Mouse (Mus musculus) kidney, embryonic 15.5 days (tissue): Measurements from ENCODE around the gene Tmem42. TPM values are rescaled to one million over a fixed set of nuclear protein-coding genes. Genes with fewer than 3 reads are reported as not detected.

ENCODE experiments used
- ATAC-seq: fragments of 200-750 bp; cut with Nextera tagmentation; replicated peaks from 2 replicates; pipeline ENCODE4 v1.8.0; 2017; ENCODE audit warnings: moderate TSS enrichment; ENCODE audit not compliant: low FRiP score
- H3K27ac ChIP-seq: fragments of 300-500 bp; sonication (generic); 2 replicates; pipeline ENCODE4 v1.5.1; 2015; ENCODE audit warnings: mild to moderate bottlenecking, inconsistent platforms
- H3K27me3 ChIP-seq: fragments of 300-500 bp; sonication (generic); 2 replicates; pipeline ENCODE4 v1.6.1; 2015; ENCODE audit warnings: inconsistent platforms
- H3K36me3 ChIP-seq: fragments of 300-500 bp; sonication (generic); 2 replicates; pipeline ENCODE4 v1.6.1; 2015; ENCODE audit warnings: inconsistent platforms
- H3K4me1 ChIP-seq: fragments of 300-500 bp; sonication (generic); 2 replicates; pipeline ENCODE4 v1.6.1; 2015; ENCODE audit warnings: inconsistent platforms
- H3K4me2 ChIP-seq: fragments of 300-500 bp; sonication (generic); 2 replicates; pipeline ENCODE4 v1.6.1; 2015; ENCODE audit warnings: moderate library complexity, mild to moderate bottlenecking, inconsistent platforms
- H3K4me3 ChIP-seq: fragments of 300-500 bp; sonication (generic); replicated peaks from 2 replicates; pipeline ENCODE4 v1.5.1; 2015; ENCODE audit warnings: mild to moderate bottlenecking, inconsistent platforms
- H3K9ac ChIP-seq: fragments of 300-500 bp; sonication (generic); 2 replicates; pipeline ENCODE4 v1.6.1; 2015; ENCODE audit warnings: mild to moderate bottlenecking, inconsistent platforms
- H3K9me3 ChIP-seq: fragments of 300-500 bp; sonication (generic); replicated peaks from 2 replicates; pipeline ENCODE4 v1.6.1; 2016; ENCODE audit warnings: inconsistent platforms
- WGBS: fragments of 180-500 bp; shearing (Covaris S2); methylation state at CpG from one replicate; pipeline ENCODE4 v1.1.7; 2015; ENCODE audit warnings: mixed read lengths; 5-methylcytosine and 5-hydroxymethylcytosine counted together
- polyA plus RNA-seq: library from polyadenylated mRNA; unstranded; fragments of >200 nt; fragmentation: Nextera tagmentation; extraction: Ambion mirVana; gene quantifications from 2 replicates; pipeline ENCODE4 v1.2.1, GENCODE M21; 2015

Gene Tmem42
- polyA plus RNA-seq, result 19.9 and 20.9 TPM in 2 replicates

DNA sequence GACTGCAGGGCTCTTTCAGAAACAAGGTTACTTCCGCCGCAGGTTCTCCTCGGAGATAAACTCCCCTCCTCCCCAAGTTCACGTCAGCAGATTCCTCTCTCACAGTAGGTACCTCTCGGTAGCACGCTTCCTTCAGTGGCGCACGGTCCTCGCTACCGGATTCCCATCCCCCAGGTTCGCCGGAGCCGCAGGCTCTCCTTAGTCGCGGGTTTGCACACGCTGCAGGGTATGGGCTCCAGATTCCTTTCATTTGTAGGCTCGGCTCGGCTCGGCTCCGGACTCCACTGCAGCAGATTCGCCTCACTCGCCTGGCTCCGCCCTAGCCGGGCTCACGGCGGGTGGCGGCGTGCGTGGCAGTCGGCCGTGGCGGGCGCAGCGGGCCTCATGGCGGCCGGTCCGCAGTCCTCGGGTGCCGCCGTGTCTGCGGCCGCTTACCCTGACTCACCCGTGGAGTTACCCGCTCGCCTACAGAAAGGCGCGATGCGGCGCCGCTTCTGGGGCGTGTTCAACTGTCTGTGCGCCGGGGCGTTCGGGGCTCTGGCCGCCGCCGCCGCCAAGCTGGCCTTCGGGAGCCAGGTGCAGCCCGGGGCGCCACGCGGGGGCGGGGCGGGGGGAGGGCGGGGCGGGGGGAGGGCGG is at the start of gene Tmem42:
Gene Tmem42, plus strand, starts transcription at position 332 of the 637 bp plus-strand sequence.
- Histone ChIP-seq H3K27ac (peak within 1 kb of the TSS; percentile 94), H3K4me1 (peaks cover 19% of the 10 kb centered on the region), H3K9me3 (no peaks in the 10 kb centered on the region), H3K4me3 (peak within 1 kb of the TSS; percentile 76), H3K36me3 (peaks cover 26% of the 10 kb centered on the region), H3K27me3 (no peaks in the 10 kb centered on the region), H3K9ac (peak within 1 kb of the TSS; percentile 73), H3K4me2 (peak within 1 kb of the TSS; percentile 82)
- WGBS, result under 1% methylated on average over 54 of the region's 69 CpGs
- peak; percentile 99 for ATAC-seq

- Histone ChIP-seq H3K9ac (no peak overlapping the region), H3K9me3 (no peaks in the 10 kb centered on the region), H3K27ac (no peak overlapping the region), H3K4me1 (no peaks in the 10 kb centered on the region), H3K36me3 (peaks cover 90% of the 10 kb centered on the region), H3K27me3 (no peaks in the 10 kb centered on the region), H3K4me3 (no peak overlapping the region), H3K4me2 (no peak overlapping the region)
- no peak for ATAC-seq
- WGBS, result 93% methylated on average over 10 of the region's 10 CpGs
These were observed 22.5 kb upstream of the Tmem42 start for GRCm38 (mm10) chr9:122998406-122999192.

DNA sequence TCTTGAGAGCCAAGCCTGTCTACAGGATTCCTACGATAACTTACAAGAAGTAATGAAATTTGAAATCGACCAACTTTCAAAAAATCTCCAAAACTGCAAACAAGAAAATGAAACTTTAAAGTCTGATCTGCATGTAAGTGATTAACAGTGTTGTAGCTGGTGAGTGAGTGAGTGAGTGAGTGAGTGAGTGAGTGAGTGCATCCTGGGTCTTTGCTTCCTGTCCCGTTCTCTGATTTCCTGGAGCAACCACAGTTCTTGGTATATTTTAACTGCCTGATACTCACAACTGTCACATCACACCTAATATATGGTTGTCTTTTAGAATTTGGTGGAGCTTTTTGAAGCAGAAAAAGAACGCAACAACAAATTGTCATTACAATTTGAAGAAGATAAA is 21.9 kb upstream of the Tmem42 start:
- no peak for ATAC-seq
- no peaks in the 10 kb centered on the region for H3K4me1 ChIP-seq
- H3K9me3 ChIP-seq, result no peaks in the 10 kb centered on the region
- H3K9ac ChIP-seq, result no peak overlapping the region
- no peak overlapping the region for H3K4me2 ChIP-seq
- 97% methylated on average over 4 of the region's 4 CpGs for WGBS
- H3K4me3 ChIP-seq, result no peak overlapping the region
- H3K27ac ChIP-seq, result no peak overlapping the region
- H3K36me3 ChIP-seq, result peaks cover 89% of the 10 kb centered on the region
- no peaks in the 10 kb centered on the region for H3K27me3 ChIP-seq

GRCm38 (mm10) chr9:123004718-123005117 is 16.4 kb upstream of the Tmem42 start:
- Histone ChIP-seq H3K9ac (no peak overlapping the region), H3K4me2 (no peak overlapping the region), H3K4me3 (no peak overlapping the region), H3K27me3 (no peaks in the 10 kb centered on the region), H3K27ac (no peak overlapping the region), H3K36me3 (peaks cover 94% of the 10 kb centered on the region), H3K9me3 (no peaks in the 10 kb centered on the region), H3K4me1 (no peaks in the 10 kb centered on the region)
- no peak for ATAC-seq
- no CpG with 5 or more reads among the region's 2 CpGs for WGBS

DNA sequence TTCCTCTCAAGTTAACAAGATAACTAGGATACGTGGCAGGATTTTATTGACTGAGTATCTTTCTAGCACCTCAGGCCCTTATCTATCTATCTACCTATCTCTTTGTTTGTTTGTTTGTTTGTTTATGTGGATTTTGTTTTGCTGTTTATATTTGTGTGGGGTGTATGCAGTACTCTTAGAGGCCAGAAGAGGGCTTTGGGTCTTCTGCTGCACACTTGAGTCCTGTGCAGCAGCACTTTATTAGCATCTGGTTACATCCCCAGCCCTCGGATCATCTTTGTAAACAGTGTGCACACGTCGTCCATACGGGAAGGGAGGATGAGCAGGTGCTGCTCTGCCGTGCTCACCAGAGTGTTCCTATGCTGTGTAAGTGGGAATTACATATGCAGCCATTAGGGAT is 15.1 kb upstream of the Tmem42 start:
- H3K9me3 ChIP-seq, result no peaks in the 10 kb centered on the region
- peaks cover 94% of the 10 kb centered on the region for H3K36me3 ChIP-seq
- H3K27ac ChIP-seq, result no peak overlapping the region
- no peaks in the 10 kb centered on the region for H3K27me3 ChIP-seq
- WGBS, result 77% methylated on average over 6 of the region's 6 CpGs
- H3K4me1 ChIP-seq, result no peaks in the 10 kb centered on the region
- H3K4me3 ChIP-seq, result no peak overlapping the region
- no peak overlapping the region for H3K4me2 ChIP-seq
- H3K9ac ChIP-seq, result no peak overlapping the region
- no peak for ATAC-seq

- Histone ChIP-seq H3K9me3 (no peaks in the 10 kb centered on the region), H3K36me3 (peaks cover 19% of the 10 kb centered on the region), H3K27me3 (no peaks in the 10 kb centered on the region), H3K4me3 (peak overlapping the region; percentile 76), H3K9ac (0 out of 2 replicates have a peak overlapping the region, but pooled peaks have one; percentile 35), H3K27ac (no peak overlapping the region), H3K4me2 (peak overlapping the region; percentile 82), H3K4me1 (peaks cover 19% of the 10 kb centered on the region)
- WGBS, result 30% methylated on average over 23 of the region's 24 CpGs
- ATAC-seq, result no peak; the same call in 1 of the 2 replicates
These were observed 682 bp downstream of the Tmem42 start for GRCm38 (mm10) chr9:123021636-123022379.

DNA sequence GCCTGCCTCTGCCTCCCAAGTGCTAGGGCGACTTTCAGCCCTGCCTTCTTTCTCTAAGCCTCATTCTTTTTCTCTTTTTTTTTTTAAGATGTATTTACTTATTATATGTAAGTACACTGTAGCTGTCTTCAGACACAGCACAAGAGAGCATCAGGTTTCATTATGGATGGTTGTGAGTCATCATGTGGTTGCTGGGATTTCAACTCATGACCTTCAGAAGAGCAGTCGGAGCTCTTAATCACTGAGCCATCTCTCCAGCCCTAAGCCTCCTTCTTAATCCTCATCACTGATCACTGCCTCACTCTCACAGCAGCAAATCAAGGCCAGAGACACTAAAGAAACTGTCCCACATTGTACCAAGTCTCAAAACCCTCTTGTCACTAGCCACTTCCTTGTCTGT is 3.1 kb downstream of the Tmem42 start:
- 83% methylated on average over 2 of the region's 2 CpGs for WGBS
- Histone ChIP-seq H3K9me3 (no peaks in the 10 kb centered on the region), H3K4me3 (no peak overlapping the region), H3K4me1 (peaks cover 18% of the 10 kb centered on the region), H3K27ac (no peak overlapping the region), H3K36me3 (no peaks in the 10 kb centered on the region), H3K9ac (no peak overlapping the region), H3K4me2 (no peak overlapping the region), H3K27me3 (no peaks in the 10 kb centered on the region)
- no peak for ATAC-seq

DNA sequence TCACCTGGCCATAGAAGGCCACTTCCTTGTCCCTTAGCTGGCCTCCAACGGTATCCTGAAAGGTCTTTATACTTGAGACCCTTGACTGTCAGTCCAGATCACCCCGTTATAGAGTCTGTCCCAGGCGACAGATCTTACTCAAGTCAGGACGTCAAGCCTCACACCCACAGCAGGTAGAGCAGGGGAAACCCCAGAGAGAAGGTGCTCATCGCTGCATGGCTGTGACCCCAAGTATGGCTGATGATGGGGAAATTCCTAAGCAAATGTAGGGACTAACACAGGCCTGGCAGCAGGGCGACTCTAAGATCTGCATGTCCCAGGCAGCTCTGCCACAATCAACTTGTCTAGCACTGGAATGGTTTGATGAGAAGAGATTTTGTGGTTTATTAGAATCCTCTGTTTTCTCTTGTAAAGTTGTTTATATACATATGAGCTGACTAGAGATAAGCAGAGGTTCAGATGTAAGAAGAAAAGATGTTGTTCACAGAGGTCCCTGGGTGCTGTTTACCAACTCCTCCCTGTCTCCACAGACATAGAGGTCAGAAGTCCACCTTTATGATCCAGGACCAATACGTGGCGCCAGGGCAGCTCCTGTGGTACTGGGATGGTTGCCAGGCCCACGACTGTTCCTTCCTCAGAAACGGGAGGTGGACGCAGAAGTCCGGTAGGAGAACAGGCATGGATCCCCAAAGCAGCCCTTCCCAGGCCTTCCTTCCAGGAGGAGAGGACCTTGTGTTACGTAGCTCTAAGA is 10.5 kb downstream of the Tmem42 start:
- Histone ChIP-seq H3K27ac (no peak overlapping the region), H3K9me3 (no peaks in the 10 kb centered on the region), H3K9ac (no peak overlapping the region), H3K4me2 (no peak overlapping the region), H3K4me1 (no peaks in the 10 kb centered on the region), H3K36me3 (no peaks in the 10 kb centered on the region), H3K4me3 (no peak overlapping the region), H3K27me3 (no peaks in the 10 kb centered on the region)
- no peak for ATAC-seq
- 80% methylated on average over 13 of the region's 13 CpGs for WGBS

GRCm38 (mm10) chr9:123034426-123034825 is 13.3 kb downstream of the Tmem42 start, which contains the start of gene Tgm4:
Gene Tgm4 (plus strand): TSS chr9:123034726.
- Histone ChIP-seq H3K4me1 (no peaks in the 10 kb centered on the region), H3K36me3 (no peaks in the 10 kb centered on the region), H3K27me3 (no peaks in the 10 kb centered on the region), H3K4me3 (no peak within 1 kb of the TSS), H3K4me2 (no peak within 1 kb of the TSS), H3K9ac (no peak within 1 kb of the TSS), H3K9me3 (no peaks in the 10 kb centered on the region), H3K27ac (no peak within 1 kb of the TSS)
- 87% methylated on average over 4 of the region's 4 CpGs for WGBS
- no peak for ATAC-seq

- 86% methylated on average over 1 of the region's 1 CpGs for WGBS
- H3K9ac ChIP-seq, result no peak overlapping the region
- no peak overlapping the region for H3K4me3 ChIP-seq
- H3K4me1 ChIP-seq, result no peaks in the 10 kb centered on the region
- no peak overlapping the region for H3K4me2 ChIP-seq
- no peaks in the 10 kb centered on the region for H3K36me3 ChIP-seq
- no peak overlapping the region for H3K27ac ChIP-seq
- no peaks in the 10 kb centered on the region for H3K9me3 ChIP-seq
- ATAC-seq, result no peak
- H3K27me3 ChIP-seq, result no peaks in the 10 kb centered on the region
These were observed 26.5 kb downstream of the Tmem42 start for GRCm38 (mm10) chr9:123047665-123048064.

GRCm38 (mm10) chr9:123058724-123059292 is 37.7 kb downstream of the Tmem42 start:
- Histone ChIP-seq H3K9ac (no peak overlapping the region), H3K9me3 (no peaks in the 10 kb centered on the region), H3K36me3 (no peaks in the 10 kb centered on the region), H3K4me3 (no peak overlapping the region), H3K27ac (no peak overlapping the region), H3K4me2 (no peak overlapping the region), H3K27me3 (no peaks in the 10 kb centered on the region), H3K4me1 (no peaks in the 10 kb centered on the region)
- no peak for ATAC-seq
